Mouse (Mus musculus): ENCODE measurements at regions not wholly inside any gene's neighbourhood (a gene's known extent, or its start where the extent isn't known, plus 50 kb on each side); places are given as distances from the start of the nearest gene placed in this dataset.

- TF ChIP-seq CTCF (conservative IDR thresholded peaks at IDR 0.05; ENCODE audit: low read length) (no peak), NANOG (IDR thresholded peaks at IDR 0.05; ENCODE audit: borderline replicate concordance, low read length) (no peak)
Observed at GRCm38 (mm10) chr3:103504160-103504559, 70.9 kb upstream of the Syt6 start.
